Mouse (Mus musculus) adrenal gland, postnatal 36 days (tissue): ENCODE measurements around the gene Ostm1. TPM values are rescaled to one million over a fixed set of nuclear protein-coding genes. Genes with fewer than 3 reads are reported as not detected.

Experiments
- DNase-seq, 2 experiments: peaks; one replicate each; pipeline ENCODE4 v3.0.0; 2021; ENCODE audit warnings: mixed read lengths in 1 of 2
- total RNA-seq, 2 experiments: library from RNA; stranded (reverse); gene quantifications; 2 replicates each; pipeline ENCODE4 v1.2.3; 2021

Gene Ostm1
- total RNA-seq, 2 experiments from 2014 or later: 25.6 to 29.3 TPM

DNA sequence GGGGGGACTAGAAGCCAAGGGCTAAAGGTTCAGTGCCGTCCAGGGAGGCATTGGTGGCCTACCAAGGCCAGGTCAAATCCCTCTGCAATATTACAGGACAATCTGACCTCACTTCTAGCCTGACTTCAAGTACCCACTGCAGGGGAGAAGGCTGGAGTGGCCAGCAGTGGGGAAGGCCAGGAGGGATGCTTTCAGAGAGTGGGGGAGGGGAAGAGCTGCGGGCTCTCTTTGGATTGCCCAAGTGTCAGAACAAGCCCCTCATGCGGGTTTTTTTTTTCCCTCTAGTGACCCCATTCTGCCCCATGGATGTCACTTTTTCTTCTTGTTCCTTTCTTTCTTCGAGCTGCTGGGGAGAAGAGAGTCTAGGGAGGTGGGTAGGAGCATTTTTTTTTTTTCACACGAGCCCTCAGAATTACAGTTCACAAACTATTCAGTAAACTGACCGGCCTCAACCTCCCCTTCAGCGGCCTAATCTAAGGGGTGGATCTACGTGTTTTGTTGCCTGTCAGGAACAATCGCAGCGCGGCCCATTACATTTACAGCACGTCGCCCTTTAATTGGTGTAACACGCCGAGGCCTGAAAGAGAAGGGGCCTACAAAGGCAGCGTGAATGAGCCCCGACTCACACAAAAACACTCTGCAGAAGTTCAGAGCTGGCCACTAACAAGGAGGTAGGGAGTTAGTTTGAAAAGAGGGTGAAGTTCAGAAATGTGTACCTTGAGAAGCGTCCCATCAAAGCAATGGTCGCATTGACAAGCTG, 47.2 kb downstream of the Ostm1 start:
- no peak for DNase-seq

- no peak for DNase-seq
Measured at GRCm38 (mm10) chr10:42631754-42632452, 48.3 kb downstream of the Ostm1 start.

- peak; percentile 16 to 28 for DNase-seq
Measured at GRCm38 (mm10) chr10:42632453-42633360, 49.1 kb downstream of the Ostm1 start.

DNA sequence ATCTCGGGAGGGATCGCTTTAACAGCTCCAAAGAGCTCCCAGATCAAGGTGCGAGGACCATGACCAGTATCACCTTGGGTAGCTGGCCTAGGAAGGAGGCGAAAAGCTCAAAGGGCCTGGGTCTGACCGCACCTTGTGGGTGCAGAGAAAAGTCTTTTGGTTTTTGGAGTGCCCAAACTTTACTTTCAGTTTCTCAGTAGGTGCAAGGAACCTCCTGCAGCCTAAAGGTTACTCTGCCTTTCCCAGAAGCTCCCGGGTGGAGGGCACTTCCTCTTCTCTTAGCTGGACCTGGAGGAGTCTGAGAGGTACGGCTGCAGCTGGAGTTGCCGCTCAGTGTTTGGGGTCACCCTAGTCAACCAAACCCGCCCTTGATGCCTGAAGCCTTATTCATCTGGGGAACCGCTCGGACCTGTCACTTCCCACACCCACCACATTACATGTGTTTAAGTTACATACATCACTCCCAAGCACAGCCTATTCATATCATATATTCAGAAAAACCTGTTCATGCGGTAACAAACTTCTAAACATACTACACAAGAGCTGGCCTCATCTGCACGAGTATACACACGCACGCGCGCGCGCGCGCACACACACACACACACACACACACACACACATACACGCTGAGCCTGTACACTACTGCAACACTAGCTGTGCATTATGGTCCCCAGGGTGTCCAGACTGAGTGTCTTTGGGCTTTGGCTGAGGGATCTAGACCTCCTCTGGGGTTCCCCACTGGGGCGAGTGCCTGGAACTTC, 49.9 kb downstream of the Ostm1 start:
- DNase-seq: no peak

DNA sequence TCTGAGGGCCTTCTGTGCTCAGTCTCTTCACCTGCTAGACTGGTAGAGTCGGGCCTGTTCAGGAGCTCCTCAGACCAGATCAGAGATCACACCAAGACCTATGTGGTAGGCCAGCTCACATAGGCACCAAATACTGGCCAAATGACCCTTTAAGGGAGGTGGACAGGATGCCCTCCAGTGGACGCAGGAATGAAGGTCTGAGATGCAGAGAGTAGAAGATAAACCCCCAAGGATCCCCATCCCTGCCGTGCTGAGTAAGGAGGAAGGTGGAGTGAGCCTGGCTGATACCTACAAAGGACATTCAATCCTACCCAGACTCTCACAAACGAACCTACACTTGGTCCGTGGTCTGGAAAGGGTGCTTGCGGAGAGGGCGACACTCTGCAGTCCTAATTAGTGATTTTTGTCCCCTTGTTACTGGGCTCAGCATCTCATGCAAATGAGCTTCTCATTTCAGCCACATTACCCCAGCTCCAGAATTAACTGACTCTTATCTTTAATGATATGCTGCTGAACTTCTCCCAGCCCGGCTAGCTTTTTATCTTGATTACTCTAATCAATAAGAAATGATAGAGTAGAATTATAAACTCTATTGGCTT, 50.6 kb downstream of the Ostm1 start:
- no peak for DNase-seq

DNA sequence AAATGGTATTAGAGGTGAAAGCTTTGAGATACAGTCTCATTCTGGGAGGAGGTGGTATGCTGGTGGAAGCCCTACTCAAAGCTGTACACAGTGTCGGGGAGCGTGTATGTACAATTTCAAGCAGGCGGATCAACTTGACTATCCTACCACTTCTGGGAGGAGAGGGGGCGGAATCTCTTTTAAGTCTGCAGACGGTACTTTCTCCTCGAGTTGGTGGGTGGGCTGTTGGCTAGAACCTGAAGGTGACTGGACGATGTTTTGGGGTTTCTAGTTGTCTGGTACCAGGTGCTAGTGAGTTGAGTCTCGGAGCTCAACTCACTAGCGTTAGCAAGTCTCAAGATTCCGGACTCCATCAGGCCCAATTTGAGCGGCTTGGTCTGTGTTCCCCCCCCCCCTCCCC, 51.4 kb downstream of the Ostm1 start:
- DNase-seq: no peak

GRCm38 (mm10) chr10:42635566-42636359, 52.1 kb downstream of the Ostm1 start:
- no peak for DNase-seq

- peak in 1 of 2 experiments; percentile 8 for DNase-seq
Measured at GRCm38 (mm10) chr10:42636360-42637182, 52.9 kb downstream of the Ostm1 start.

DNA sequence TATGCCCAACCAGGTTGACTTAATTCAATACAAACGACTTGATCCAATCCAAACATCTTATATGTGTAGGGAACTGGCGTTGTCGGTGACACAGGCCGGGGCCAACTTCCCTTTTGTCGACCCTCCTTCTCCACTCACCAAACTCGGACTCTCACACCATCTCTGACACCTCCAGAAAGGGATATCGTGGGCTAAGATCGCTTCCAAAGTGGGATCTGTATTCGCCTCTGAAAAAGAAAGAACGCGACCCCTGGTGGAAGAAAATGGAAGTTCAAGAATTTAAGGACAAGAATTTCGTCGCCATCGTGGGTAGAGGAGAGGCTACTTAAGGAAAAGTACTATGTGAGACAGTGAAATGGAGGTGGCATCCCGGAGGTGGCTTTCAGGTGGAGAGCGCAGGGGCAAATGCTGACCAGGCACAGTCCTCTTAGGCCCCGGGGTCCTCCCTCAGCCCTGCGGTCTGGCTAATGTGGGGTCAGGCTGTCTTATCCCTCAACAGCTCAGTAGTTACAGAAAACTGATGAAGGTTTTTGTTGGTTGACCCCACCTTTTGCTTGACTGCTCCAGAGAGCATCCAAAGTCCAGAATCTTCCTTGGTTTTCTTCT, 53.7 kb downstream of the Ostm1 start:
- peak in 1 of 2 experiments; percentile 50 for DNase-seq

GRCm38 (mm10) chr10:42639856-42640255, 56.2 kb downstream of the Ostm1 start:
- DNase-seq: no peak

DNA sequence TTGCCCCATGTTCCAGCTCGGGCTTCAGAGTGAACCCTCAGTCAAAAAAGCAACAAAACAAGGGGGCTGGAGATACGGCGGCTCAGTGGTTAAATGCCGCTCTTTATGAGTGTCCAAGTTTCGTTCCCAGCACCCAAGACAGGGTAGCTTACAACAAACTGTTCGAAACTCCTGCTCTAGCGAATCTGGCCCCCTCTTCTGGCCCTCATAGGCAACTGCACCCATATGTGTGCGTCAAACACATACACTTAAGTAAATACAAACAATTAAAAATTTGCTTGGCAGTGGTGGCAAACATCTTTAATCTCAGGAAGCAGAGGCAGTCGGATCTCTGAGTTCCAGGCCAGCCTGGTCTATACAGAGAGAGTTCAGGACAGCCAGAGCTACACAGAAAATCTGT, 60.0 kb downstream of the Ostm1 start:
- no peak for DNase-seq

- DNase-seq: no peak
Measured at GRCm38 (mm10) chr10:42646340-42646739, 62.7 kb downstream of the Ostm1 start.

- no peak for DNase-seq
Measured at GRCm38 (mm10) chr10:42661916-42662315, 78.3 kb downstream of the Ostm1 start.

- DNase-seq: no peak
Measured at GRCm38 (mm10) chr10:42669970-42670369, 86.3 kb downstream of the Ostm1 start.

DNA sequence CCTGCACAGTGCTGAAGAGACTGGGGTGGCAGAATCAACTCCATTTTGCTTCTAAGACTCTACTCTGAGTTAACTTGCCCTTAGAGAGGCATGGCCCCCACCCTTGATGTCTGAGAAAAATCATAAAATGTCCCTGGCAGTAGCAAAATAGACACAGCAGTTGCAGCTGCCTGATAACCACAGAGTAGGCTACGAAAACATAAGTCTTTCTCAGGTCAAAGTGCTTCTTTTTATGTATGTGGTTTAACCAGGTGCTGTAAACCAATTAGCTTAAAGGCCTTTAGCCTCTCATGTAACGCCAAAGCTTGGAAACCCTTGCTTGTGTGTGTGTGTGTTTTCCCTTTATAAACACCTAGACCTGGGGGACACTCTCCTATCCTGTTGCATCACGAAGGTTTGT, 89.2 kb downstream of the Ostm1 start:
- no peak for DNase-seq

- DNase-seq: no peak
Measured at GRCm38 (mm10) chr10:42675571-42675970, 91.9 kb downstream of the Ostm1 start.

- DNase-seq: no peak
Measured at GRCm38 (mm10) chr10:42678331-42678730, 94.7 kb downstream of the Ostm1 start.

DNA sequence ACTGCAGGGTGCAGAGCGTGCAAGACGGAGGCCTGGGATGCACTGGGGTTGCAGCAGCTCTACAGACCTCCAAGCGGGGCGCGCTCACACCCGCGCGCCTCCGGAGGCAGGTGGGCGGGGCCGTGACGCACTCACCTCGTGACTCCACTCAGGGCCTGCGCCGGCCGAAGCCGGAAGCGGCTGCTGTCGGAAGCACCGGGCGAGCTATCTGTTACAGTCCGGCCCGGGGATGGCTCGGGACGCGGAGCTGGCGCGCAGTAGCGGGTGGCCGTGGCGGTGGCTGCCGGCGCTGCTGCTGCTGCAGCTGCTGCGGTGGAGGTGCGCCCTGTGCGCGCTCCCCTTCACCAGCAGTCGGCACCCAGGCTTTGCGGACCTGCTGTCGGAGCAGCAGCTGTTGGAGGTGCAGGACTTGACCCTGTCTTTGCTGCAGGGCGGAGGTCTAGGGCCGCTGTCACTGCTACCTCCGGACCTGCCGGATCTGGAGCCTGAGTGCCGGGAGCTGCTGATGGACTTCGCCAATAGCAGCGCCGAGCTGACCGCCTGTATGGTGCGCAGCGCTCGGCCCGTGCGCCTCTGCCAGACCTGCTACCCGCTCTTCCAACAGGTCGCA, 95.2 kb downstream of the Ostm1 start:
- DNase-seq: peak; percentile 95 to 96

DNA sequence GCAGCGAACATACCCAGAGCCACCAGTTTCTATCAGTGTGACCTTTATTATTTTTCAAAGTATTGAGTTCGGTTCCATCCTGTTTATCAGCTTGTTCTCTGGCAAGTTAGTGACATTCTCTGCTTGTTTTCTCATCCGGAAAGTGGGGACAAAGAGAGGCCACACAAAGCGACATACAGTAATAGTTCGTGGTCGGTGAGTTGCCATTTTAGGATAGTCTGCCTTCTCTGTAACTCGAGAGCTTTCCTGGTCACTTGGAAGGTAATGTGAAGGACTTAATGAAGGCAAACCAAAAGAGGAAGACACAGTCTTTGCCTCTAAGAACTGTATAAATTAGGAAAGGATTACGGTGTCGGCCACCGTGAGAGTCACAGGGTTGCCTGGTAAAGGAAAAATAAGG, 96.0 kb downstream of the Ostm1 start:
- DNase-seq: no peak
